Mouse (Mus musculus) neural tube, embryonic 10.5 days (tissue): ENCODE data around the gene Mcat.
A peak's percentile ranks its signal among the peaks of the same experiment; 100 is the strongest.

ENCODE experiments used
- DNase-seq: peaks from one replicate; pipeline ENCODE4 v3.0.0-alpha.2; 2017; ENCODE audit warnings: low spot score; ENCODE audit errors: extremely low spot score

Mcat gene

GRCm38 (mm10) chr15:83539905-83540304 is 23.7 kb downstream of the Mcat start:
- no peak for DNase-seq

- no peak for DNase-seq
Measured at GRCm38 (mm10) chr15:83538855-83539254, 24.7 kb downstream of the Mcat start.

DNA sequence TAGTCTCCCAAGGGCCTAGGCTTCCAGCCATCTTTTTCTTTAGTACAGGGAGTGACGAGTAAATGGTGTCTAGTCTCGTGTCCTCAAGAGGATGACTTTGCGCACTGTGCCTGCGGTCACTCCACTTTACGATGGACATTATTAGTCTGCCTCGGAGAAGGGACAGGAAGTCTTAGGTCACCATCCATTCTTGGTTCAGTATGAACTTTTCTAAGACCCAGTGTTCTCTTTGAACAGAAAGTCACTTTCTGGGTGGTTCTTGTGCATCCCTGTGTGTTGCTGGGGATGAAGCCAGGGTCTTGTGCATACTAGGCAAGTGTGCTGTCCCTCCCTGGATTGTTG is 27.7 kb downstream of the Mcat start:
- no peak for DNase-seq

DNA sequence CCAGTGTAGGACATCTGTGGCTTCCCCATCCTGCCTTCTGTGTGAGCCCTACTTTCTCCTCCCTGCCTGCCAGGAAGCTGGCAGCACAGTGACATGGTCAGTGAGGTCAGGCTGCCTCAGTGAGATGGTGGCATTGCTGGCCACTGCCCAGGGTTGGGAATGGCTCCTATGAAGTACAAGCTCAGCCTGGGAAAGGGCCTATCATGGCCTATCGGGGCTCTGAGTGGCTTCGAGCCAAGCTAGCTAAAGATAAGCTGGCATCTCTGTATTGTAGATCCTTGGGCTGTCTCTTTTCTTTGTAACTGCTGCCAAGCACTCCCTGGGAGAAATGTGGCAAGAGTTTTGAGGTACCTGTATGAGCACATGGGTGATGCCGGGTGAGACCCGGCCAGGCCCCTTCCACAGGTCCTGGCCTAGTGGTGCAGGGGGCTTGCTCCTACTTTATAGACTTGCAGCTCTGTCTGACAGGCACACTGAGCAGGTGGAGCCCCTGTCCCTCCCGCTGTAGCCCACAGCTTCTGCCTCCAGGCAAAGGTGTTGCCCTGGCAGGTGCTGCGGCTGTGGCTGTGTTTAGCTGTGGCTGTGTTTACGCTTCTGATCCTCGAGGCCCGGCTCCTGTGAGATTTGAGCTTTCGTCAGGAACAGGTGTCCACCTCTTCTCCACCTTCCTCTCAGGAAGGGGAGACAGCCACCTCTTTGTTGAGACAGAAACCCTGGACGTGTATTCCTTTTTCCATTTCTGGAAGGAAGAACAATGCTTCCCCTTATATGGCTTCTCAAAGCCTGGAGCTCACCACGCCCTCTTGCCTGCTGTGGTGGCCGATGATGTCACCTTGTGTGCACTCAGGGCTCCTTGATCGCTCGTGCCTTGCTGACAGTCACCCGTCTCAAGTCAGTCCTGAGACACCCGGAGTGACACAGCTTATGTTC is 28.4 kb downstream of the Mcat start:
- DNase-seq: no peak

- DNase-seq: no peak
Measured at GRCm38 (mm10) chr15:83532606-83533005, 31.0 kb downstream of the Mcat start.

DNA sequence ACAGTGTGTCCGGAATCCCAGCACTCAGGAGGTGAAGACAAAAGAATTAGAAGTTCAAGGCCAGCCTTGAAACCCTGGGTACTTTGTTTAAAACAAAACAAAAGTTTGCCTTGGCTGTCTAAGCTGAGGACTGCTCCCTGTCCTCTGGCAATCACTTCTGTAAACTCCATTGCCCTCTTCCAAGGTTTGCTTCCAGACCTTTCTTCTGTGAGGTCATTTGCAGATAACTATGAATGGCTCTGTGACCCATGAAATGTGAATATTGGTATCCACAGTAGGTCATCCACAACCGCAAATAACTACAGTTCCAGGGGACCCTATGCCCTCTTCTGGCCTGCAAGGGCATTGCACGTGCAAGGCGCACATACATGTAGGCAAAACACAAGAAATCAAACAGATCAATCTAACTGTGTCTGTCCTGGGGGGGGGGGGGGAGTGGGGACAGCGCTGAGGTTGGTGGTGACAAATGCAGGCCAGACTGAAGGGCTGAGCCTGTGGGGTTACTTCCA is 31.6 kb downstream of the Mcat start:
- no peak for DNase-seq

- no peak for DNase-seq
Measured at GRCm38 (mm10) chr15:83530688-83531087, 32.9 kb downstream of the Mcat start.

DNA sequence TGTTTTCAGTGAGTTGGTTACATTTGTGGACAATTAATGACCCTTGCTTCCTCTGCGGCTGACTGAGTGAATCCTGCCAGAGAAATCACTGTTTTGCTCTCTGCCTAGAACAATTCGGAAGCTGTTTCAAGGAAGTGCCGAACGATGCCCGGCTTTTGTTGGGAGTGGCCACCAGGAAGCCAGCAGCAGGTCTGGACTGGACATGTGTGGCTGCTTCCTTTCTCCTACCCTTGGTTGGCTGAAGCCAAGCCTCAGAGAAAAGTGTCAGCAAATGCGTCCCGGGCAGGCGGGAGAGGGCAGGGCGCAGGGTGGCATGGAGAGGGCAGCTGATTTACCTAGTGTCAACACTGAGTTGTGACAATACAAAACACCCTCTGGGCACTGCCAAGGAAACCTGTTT is 33.4 kb downstream of the Mcat start:
- DNase-seq: no peak

- no peak for DNase-seq
Measured at GRCm38 (mm10) chr15:83529765-83530164, 33.8 kb downstream of the Mcat start.

GRCm38 (mm10) chr15:83528892-83529291 is 34.7 kb downstream of the Mcat start:
- DNase-seq: no peak

DNA sequence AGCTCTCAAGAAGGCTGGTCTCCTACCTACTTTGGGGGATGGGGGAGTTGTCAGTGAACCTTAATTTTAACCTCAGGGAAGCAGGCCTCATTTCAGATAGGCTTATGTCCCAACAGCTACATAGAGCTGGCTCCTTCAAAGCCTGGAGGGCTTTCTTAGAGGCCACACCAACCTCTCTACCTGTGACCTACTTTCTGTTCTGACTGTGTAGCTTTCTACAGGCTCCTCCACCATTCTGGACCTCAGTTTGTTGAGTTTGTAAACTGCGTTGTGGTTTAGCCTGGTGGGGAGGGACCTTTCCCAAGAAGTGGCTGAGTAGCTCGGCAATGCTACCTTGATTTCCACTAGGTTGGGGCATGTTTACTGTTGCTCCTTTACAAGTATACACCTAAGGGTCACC is 35.8 kb downstream of the Mcat start:
- DNase-seq: no peak

DNA sequence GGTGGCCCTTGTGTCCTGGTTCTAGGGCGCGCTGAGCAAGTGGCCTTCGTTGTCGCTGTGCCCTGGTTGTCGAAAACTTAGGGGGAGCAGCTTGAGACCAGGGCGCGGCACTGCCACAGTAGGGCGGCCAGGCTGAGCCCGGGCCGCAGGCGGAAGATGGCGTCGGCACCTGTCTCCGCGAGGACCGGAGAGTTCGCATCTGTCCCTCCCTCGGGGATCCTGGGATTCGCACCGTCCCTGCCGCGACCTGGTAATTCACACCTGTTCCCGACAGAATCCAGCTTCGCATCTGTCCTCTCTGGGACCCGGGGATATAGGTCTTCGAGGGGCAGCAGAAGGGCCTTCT is 36.5 kb downstream of the Mcat start:
- no peak for DNase-seq

DNA sequence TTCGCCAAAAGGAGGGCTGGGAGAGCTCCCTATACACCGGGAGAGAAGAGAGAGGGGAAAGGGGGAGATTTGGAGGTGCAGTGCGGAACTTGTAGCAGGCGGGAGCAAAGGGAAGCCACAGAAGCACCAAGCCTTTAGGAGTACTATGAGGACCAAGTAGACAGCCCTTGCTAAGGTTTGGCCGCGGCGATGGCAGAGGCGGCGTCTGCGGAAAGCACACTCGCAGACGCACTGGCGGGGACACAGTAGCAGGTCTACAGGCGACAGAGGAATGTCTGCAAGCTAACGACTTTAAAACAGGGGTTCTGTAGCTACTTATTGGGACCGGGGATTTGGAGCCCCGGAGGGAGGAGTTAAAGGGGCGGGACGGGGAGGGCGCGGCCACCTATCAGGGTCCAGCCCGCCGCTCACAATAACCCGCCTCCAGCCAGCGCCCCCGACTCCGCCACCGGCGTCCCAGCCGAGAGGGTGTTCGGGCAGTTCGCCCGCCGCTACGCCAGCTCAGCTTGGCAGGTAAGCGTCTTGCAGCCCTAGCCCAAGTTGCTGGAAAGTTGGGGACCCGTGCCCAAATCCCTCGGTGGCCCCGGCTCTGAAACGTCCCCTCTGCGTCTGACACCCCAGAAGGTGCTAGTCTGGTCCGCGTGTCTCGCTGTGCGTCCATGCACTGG is 37.0 kb downstream of the Mcat start, which contains the start of gene Bik:
TSS of gene Bik (plus strand) at position 439 of the 668 bp plus-strand sequence.
- DNase-seq: peak; percentile 72

DNA sequence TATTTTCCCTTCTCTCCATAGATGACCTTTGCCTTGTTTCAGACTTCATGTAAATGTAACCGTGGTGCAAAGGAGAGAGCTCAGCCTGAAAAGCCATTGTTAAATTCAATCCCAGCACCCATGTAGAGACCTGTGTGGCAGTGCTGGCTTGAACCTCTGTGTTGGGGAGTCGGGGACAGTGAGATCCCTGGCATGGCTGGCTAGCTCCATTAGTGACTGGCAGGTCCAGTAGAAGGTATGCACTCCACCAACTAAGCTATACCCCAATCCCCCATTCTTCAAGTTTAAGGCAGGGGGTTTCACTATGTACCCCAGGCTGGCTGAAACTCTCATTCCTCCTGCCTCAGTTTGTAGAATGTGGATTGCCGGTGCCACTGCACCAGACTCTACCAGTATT is 39.3 kb downstream of the Mcat start:
- no peak for DNase-seq

DNA sequence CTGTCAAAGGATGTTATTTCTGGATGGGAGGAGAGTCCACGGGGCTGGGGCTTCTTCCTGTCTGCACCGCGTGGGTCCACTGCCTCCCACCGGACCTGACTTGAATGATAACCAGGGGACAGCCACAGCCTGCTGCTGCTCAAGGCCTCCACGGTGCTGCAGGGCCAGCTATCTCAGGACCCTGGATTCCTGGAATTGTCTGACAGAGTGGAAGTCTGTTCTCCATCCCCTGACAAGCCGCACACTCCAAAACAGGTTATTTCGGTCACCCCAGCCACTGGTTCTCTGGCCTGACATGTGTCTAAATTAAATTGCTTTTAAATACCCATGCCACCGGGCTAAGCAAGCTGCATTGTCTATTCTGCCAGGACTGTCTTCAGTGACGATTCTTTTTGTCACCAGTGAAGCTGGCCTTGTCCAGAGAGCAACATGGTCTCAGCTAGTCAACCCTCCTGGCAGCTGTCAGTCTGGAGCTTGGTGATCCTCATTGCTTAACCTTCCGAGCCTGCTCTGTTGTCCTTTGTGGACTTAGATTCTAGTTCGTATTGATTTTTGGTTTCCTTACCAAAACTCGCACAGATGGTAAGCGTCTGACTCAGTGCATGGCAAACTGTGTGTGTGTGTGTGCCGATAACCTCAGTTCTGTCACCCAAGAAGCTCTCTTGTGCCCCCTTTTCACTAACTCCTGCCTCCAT is 39.8 kb downstream of the Mcat start:
- DNase-seq: no peak

DNA sequence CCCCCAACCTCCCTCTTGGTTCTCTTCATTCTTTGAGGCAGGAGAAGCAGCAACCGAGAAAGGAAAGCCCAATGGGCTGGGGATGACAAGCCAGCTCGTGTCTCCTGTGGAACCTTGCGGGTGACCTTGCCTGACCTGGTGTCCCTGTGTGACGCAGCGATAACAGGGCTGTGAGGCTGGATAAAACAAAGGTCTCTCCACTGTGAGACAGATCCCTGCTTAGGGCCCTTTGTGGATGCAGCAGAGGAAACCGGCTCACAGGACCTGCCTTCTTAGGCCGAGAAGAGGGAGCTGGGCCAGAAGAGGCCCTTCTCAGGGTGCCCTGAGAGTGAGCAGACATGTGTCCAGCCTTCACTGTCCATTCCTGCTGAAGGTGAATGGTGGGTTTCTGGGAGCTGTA is 40.4 kb downstream of the Mcat start:
- DNase-seq: no peak

DNA sequence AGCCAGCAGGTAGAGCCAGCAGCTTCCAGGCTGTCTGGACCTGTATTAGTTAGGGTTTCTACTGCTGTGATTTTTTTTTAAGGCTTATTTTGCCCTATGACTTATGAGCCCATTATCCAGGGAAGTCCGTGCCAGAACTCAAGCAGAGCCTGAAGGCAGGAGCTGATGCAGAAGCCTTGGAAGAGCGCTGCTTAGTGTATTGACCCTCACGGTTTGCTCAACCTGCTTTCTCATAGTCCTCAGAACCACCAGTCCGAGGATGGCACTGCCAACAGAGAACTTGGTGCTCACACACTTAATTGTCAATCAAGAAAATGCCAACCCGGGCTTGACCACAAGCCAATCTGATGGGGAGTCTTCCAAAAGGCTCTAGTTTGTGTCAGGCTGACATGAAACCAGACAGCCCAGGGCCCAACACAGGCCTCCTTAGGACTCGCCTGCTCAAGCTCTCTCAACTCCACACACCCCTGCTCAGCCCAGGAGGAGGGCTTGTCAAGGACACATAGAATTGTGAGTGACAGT is 42.7 kb downstream of the Mcat start:
- no peak for DNase-seq

DNA sequence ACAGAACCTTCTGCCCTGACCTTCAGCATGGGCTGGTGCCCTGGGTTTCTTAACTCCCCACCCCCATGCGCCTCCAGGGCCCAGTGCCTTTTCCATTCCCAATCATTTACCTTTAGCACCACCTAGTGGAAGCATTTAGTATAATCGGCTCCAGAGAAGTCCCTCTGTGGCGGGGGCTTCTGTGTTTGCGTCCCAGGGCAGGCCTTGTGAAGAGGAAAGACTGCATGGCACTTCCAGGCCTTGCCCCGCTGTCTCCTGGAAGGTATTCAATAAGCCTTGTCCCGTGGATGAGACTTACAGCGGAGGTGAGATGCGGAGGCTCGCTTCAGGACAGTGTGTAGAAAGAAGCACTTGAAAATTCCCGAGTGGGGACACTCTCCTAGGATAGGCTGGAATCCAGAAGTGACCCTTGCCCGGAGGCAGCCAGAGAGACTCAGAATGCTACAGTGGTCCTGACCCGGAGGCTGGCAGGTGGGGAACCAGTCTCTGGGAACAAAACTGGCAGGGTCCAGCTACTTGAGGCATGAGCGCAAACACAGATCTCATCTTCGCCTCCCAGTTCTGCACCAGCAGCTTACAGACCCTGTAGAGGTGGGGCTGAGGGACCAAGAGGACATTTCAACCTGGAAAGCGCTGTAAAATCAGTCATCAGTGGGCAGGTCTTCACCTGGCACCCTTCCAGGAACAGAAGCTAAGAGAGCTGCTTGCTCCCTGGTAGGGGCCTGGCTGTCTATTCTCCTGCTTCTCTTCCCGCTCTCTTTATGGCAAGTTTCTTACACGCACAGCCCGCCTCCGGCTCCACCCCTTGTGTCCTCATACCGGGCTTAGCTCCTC is 45.2 kb downstream of the Mcat start:
- peak; percentile 68 for DNase-seq

GRCm38 (mm10) chr15:83515018-83515417 is 48.6 kb downstream of the Mcat start:
- no peak for DNase-seq

GRCm38 (mm10) chr15:83512489-83513281 is 50.9 kb downstream of the Mcat start:
- no peak for DNase-seq
